Mouse (Mus musculus) embryonic facial prominence, embryonic 14.5 days (tissue): ENCODE results near the gene Ptgfrn. TPM values are rescaled to one million over a fixed set of nuclear protein-coding genes. Genes with fewer than 3 reads are reported as not detected.

Experiments
- ATAC-seq: fragments of 200-750 bp; cut with Nextera tagmentation; 2 replicates; pipeline ENCODE4 v1.8.0; 2017; ENCODE audit warnings: low read depth, moderate number of reproducible peaks, moderate TSS enrichment
- DNase-seq: peaks from one replicate; pipeline ENCODE4 v3.0.0-alpha.2; 2015; ENCODE audit warnings: low spot score
- H3K27ac ChIP-seq: fragments of 300-500 bp; sonication (generic); replicated peaks from 2 replicates; pipeline ENCODE4 v1.5.1; 2014; ENCODE audit warnings: low read depth, mild to moderate bottlenecking, low read length, moderate library complexity
- H3K27me3 ChIP-seq: fragments of 300-500 bp; sonication (generic); replicated peaks from 2 replicates; pipeline ENCODE4 v1.6.1; 2014; ENCODE audit warnings: low read length; ENCODE audit not compliant: control insufficient read depth, insufficient read depth
- H3K36me3 ChIP-seq: fragments of 300-500 bp; sonication (generic); 2 replicates; pipeline ENCODE4 v1.6.1; 2014; ENCODE audit warnings: low read length, mixed read lengths; ENCODE audit not compliant: control insufficient read depth, insufficient read depth
- H3K4me1 ChIP-seq: fragments of 300-500 bp; sonication (generic); 2 replicates; pipeline ENCODE4 v1.6.1; 2014; ENCODE audit warnings: antibody characterized with exemption, low read length; ENCODE audit not compliant: control insufficient read depth, insufficient read depth
- H3K4me2 ChIP-seq: fragments of 300-500 bp; sonication (generic); 2 replicates; pipeline ENCODE4 v1.6.1; 2014; ENCODE audit warnings: low read depth, mild to moderate bottlenecking, low read length, moderate library complexity, mixed read lengths
- H3K4me3 ChIP-seq: fragments of 300-500 bp; sonication (generic); 2 replicates; pipeline ENCODE4 v1.5.1; 2014; ENCODE audit warnings: low read depth, mild to moderate bottlenecking, low read length
- H3K9ac ChIP-seq: fragments of 300-500 bp; sonication (generic); 2 replicates; pipeline ENCODE4 v1.6.1; 2014; ENCODE audit warnings: low read depth, mild to moderate bottlenecking, low read length, moderate library complexity, mixed read lengths
- H3K9me3 ChIP-seq: fragments of 300-500 bp; sonication (generic); 2 replicates; pipeline ENCODE4 v1.6.1; 2016; ENCODE audit warnings: low read length; ENCODE audit not compliant: control insufficient read depth
- WGBS: fragments of 180-500 bp; shearing (Covaris S2); extraction: QIAGEN DNeasy Blood & Tissue Kit; methylation state at CpG from one replicate; pipeline ENCODE4 v1.1.7; 2014; 5-methylcytosine and 5-hydroxymethylcytosine counted together
- polyA plus RNA-seq: library from polyadenylated mRNA; unstranded; fragments of >200 nt; fragmentation: Nextera tagmentation; extraction: Ambion mirVana; gene quantifications from 2 replicates; pipeline ENCODE4 v1.2.1, GENCODE M21; 2014

Gene Ptgfrn
- polyA plus RNA-seq, 1 experiment from 2014 or later = 9.7 TPM

DNA sequence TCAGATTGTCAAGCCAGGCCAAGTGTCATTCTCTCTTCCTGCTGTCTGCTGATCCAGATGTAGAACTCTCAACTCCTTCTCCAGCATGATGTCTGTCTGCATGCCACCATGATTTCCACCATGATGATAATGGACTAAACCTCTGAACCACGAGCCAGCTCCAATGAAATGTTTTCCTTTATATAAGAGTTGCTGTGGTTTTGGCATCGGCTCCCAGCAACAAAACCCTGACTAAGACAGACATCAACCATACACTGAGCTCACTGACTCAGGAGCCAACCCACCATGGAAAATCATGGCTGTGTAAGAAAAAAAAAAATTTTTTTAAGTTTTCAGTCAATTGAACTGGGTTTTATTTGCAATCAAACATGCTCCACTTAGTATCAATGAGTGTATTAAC, 17.7 kb upstream of the Ptgfrn start:
- no peaks in the 10 kb centered on the region for H3K36me3 ChIP-seq
- no peak for ATAC-seq
- no peak overlapping the region for H3K4me2 ChIP-seq
- WGBS = 72% methylated on average over 2 of the region's 2 CpGs
- no peak overlapping the region for H3K27ac ChIP-seq
- no peak overlapping the region for H3K9ac ChIP-seq
- DNase-seq = peak; percentile 65
- no peaks in the 10 kb centered on the region for H3K9me3 ChIP-seq
- no peak overlapping the region for H3K4me3 ChIP-seq
- no peaks in the 10 kb centered on the region for H3K27me3 ChIP-seq
- H3K4me1 ChIP-seq = peaks cover 12% of the 10 kb centered on the region

DNA sequence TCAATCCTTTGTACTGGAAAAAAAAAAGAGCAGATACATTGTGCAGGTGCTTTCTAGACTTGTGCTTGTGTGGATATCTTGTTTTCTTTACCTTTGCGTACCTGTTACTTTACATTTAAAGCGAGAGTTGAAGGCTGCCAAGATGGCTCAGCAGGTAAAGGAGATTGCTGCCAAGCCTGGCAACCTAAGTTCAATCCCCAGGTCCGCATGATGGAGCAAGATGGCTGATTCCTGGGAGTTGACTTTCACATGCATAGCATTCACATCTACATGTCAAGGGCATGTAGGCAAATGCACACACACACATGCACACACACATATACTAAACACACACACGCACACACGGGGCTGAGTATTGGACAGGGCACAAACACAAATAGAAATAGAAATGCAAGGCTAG, 14.6 kb upstream of the Ptgfrn start:
- 93% methylated on average over 5 of the region's 5 CpGs for WGBS
- ATAC-seq = no peak
- no peaks in the 10 kb centered on the region for H3K27me3 ChIP-seq

DNA sequence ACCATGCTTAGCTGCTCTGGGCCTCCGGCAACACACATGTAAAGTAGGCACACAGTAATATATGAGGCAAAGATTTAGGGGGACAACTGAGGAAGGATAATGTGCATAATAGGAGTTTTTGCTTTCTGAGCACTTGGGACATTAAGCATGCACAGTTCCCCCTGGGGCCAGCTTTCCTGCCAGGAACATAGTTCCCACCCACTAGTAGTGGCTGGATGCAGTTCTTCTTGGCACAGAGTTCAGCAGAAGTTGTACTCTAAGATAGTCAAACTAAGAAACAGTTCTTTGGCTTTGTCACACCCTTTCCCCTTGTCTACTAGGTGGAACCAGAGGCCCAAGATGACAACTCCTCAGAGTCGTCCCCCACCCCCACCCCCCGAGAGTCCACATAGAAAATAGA, 12.4 kb upstream of the Ptgfrn start:
- Histone ChIP-seq H3K36me3 (no peaks in the 10 kb centered on the region), H3K9ac (no peak overlapping the region), H3K27ac (no peak overlapping the region), H3K9me3 (no peaks in the 10 kb centered on the region), H3K27me3 (no peaks in the 10 kb centered on the region), H3K4me2 (no peak overlapping the region), H3K4me3 (no peak overlapping the region), H3K4me1 (no peaks in the 10 kb centered on the region)
- 86% methylated on average over 3 of the region's 3 CpGs for WGBS
- no peak for DNase-seq
- no peak for ATAC-seq

More for the DNA sequence above, 14.6 kb upstream of the Ptgfrn start:
- H3K9ac ChIP-seq = no peak overlapping the region
- DNase-seq = no peak
- H3K27ac ChIP-seq = no peak overlapping the region
- H3K4me3 ChIP-seq = no peak overlapping the region
- 0 out of 2 replicates have a peak, but pooled peaks cover 1% of the 10 kb centered on the region for H3K4me1 ChIP-seq
- no peak overlapping the region for H3K4me2 ChIP-seq
- no peaks in the 10 kb centered on the region for H3K9me3 ChIP-seq
- no peaks in the 10 kb centered on the region for H3K36me3 ChIP-seq

DNA sequence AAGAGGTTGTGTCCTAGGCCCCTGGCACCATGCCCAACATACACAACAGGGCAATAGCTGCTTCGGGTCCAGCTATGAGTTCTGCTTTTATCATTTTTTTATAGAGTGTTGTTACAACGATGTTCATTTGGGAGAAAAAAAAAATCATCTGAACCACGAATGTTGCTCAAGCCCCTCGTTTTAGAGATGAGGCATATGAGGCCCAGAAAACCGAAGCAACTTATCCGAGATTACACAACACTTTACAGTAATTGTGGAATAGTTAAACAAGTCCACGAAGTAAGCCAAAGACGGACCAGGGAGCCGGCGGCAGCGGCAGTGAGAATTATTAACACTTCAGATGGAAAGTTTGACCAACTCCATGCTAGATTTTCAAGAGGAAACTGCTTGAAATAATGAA, 7.7 kb upstream of the Ptgfrn start:
- Histone ChIP-seq H3K4me1 (peaks cover 6% of the 10 kb centered on the region), H3K9ac (no peak overlapping the region), H3K9me3 (no peaks in the 10 kb centered on the region), H3K4me2 (no peak overlapping the region), H3K27me3 (no peaks in the 10 kb centered on the region), H3K4me3 (no peak overlapping the region), H3K27ac (no peak overlapping the region), H3K36me3 (no peaks in the 10 kb centered on the region)
- DNase-seq (no peak), ATAC-seq (no peak)
- 92% methylated on average over 11 of the region's 11 CpGs for WGBS

DNA sequence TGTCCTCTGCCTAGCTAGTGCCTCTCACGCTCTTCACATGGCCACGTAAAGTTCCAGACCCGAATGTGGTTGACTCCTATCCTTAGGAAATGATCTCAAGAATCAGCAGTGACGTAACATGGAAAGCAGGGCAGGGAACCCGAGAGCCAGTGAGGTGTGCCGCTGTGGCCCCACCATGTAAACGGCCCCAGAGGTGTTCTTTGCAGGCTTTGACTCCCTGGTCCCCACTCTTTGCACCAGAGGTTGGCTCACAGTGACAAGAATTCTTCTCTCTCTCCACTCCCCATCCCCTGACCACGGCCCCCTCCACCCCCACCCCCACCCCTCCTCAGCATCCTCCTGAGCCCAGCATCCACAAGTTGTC, 7.3 kb upstream of the Ptgfrn start:
- H3K27ac ChIP-seq = no peak overlapping the region
- DNase-seq = no peak
- no peak overlapping the region for H3K9ac ChIP-seq

DNA sequence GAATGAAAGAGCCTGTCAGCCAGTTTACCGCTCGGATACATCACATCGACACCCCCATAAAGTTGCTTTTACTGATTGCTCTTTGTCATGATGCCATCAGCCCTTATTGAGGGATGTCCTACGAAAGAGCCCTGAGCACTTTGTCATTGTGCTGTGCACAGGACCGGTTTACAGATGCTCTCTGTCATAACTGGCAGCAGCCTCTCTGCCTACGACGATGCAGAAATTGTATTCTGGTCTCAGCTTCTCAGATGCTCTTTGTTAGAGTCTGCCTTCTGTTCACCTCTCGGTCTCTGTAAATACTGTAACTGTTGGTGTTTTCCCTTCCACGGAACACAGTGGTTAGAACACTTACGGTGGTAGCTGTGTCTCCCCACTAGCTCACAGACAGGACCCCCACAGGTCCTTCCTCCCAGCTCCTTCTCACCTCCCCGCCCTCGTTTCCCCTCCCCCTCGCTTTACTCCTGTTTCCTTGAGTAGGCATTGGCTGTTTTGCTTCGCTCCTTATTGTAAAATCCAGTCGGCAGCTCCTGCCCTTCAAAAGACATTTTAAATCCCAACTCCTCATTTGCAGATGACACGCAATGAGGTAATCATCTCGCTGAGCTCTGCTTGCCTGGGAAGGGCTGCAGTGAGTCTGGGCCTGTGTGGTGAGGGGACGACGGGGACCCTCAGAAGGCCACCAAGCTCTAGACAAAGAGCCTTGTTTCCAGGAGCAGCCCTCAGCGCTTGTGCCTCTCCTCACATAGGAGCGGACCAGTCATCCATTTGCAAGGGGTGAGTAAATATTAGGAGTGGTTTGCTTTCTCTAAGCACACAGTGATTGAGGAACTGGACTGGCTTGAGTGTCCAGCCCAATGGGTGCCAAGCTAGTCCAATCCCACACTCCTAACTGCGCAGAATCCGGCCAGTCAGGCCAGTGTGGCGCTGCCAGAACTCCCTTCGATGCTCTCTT, 6.6 kb upstream of the Ptgfrn start:
- Histone ChIP-seq H3K4me2 (peak overlapping the region; percentile 16; the same call in 1 of the 2 replicates), H3K4me1 (peaks cover 13% of the 10 kb centered on the region), H3K27ac (0 out of 2 replicates have a peak overlapping the region, but pooled peaks have one; percentile 15), H3K4me3 (no peak overlapping the region), H3K36me3 (no peaks in the 10 kb centered on the region), H3K9me3 (no peaks in the 10 kb centered on the region), H3K27me3 (no peaks in the 10 kb centered on the region), H3K9ac (no peak overlapping the region)
- WGBS = 44% methylated on average over 25 of the region's 25 CpGs
- DNase-seq = no peak
- ATAC-seq = no peak

More for the DNA sequence above, 7.3 kb upstream of the Ptgfrn start:
- 94% methylated on average over 8 of the region's 8 CpGs for WGBS
- Histone ChIP-seq H3K9me3 (no peaks in the 10 kb centered on the region), H3K4me1 (peaks cover 6% of the 10 kb centered on the region), H3K4me2 (no peak overlapping the region), H3K4me3 (no peak overlapping the region), H3K36me3 (no peaks in the 10 kb centered on the region), H3K27me3 (no peaks in the 10 kb centered on the region)
- no peak for ATAC-seq

DNA sequence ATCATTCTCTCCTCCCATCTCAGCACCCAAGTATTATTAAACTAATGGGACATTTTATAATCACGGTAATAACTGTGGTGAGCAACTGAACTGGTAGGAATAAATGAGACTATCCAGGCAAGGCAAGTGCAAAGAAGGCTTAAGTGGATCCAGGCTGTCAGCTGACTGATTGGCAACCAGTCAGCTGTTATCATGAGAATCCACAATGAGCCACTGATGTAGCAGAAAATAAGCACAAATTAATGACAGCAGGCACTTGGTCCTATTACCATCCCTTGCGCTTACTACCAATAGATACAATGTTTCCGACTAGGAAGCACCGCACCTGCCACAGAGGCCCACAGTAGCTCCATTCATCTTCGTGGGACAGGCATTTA, 2.4 kb upstream of the Ptgfrn start:
- Histone ChIP-seq H3K36me3 (no peaks in the 10 kb centered on the region), H3K9me3 (no peaks in the 10 kb centered on the region), H3K4me1 (peaks cover 40% of the 10 kb centered on the region), H3K27ac (no peak overlapping the region), H3K9ac (no peak overlapping the region), H3K27me3 (no peaks in the 10 kb centered on the region), H3K4me3 (no peak overlapping the region), H3K4me2 (no peak overlapping the region)
- DNase-seq (no peak), ATAC-seq (no peak)
- 68% methylated on average over 5 of the region's 5 CpGs for WGBS

DNA sequence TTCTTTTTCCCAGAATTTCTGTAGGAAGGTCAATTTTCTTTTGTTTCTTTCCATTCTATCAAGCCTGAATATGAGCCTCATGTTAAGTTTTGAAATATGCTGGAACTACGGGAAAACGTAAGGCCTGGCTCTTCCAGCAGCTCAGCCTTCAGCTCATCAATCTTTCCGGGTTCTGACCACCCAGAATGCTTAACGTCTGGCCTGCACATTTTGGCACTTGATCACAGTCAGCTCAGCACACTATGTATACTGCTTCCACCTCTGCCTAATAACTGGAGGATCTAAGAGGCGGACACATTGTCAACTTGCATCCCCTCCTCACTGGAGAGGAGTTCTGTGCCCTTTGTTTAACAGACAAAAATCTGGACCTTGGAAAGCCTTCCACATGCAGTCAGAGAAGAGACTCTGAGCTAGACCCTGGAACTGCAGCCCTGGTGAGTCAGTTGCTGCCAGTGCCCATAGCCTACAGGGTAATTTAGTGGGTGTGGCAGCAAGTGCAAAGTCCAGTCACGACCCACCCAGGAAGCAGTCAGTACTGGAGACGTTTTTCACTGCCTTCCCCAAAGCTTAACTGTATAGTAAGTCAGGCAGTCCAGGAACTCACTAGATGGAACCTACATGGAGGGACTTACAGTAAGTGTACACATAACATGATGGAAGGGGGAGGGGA, 1.9 kb upstream of the Ptgfrn start:
- no peaks in the 10 kb centered on the region for H3K9me3 ChIP-seq
- DNase-seq (no peak), ATAC-seq (no peak)
- H3K27ac ChIP-seq = peak overlapping the region; percentile 59
- no peak overlapping the region for H3K4me2 ChIP-seq
- WGBS = 39% methylated on average over 7 of the region's 7 CpGs
- no peaks in the 10 kb centered on the region for H3K36me3 ChIP-seq
- H3K27me3 ChIP-seq = no peaks in the 10 kb centered on the region
- no peak overlapping the region for H3K4me3 ChIP-seq
- H3K4me1 ChIP-seq = peaks cover 43% of the 10 kb centered on the region
- no peak overlapping the region for H3K9ac ChIP-seq
